Mouse (Mus musculus): Measurements from ENCODE around the gene Gm28053.

Gm28053 gene

DNA sequence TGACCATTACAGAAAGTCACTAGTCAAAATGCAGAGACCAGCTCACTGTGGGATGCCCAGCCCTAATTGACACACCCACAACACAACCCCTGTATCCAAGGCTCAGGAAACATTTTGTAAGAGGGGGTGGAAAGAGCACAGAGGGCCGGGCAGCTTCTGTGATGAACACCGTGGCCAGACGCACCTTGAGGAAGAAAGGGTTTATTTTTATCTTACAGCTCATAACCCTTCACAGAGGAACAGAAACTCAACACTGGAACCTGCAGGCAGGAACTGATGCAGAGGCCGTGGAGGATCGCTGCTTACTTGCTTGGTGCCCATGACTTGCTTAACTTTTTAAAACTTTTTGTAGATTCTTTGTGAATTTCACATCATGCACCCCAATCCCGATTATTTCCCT lies 25.4 kb upstream of the Gm28053 start:
- DNase-seq (ENCODE audit: low spot score): no peak

GRCm38 (mm10) chr6:48696830-48697554 lies 21.4 kb upstream of the Gm28053 start:
- DNase-seq (ENCODE audit: low spot score): no peak

GRCm38 (mm10) chr6:48697555-48697930 lies 20.9 kb upstream of the Gm28053 start:
- DNase-seq (ENCODE audit: low spot score): no peak

DNA sequence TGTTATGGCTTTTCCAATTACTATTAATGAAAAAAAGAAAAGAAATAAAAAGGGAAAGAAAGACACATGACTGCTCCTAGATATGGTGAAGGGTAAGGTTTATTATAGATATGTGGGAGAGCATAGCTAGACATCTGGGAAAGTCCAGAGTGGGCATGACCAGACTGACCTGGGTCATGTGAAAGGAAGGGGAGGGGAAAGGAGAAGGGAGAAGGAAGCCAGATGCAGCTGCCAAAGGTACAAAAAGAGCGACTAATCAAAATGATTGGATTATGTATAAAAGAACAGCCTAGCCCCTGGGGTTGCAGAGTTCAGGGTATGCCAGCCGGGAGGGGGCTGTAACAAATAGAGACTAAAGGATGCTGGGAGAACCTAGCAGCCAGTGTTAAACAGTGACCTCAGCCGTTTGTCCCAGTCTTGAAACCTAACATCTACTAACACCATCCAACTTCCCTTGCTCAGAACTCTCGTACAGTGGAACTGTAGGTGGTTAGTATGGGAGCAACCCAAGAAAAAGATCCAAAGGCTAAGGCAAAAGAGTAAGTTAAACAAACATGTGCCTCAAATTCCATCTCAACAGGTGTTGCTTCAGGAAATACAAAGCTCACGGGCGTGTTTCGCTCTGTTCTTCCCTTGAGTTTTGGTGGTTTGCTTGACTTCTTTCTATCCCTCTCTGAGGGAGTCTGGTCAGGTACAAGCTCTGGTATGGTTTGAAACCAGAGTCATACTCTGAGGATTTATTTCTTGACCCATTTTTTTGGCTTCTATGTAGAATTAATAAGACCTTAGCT lies 20.1 kb upstream of the Gm28053 start:
- DNase-seq (ENCODE audit: low spot score): no peak

GRCm38 (mm10) chr6:48698888-48699287 lies 19.5 kb upstream of the Gm28053 start:
- DNase-seq (ENCODE audit: low spot score): no peak

DNA sequence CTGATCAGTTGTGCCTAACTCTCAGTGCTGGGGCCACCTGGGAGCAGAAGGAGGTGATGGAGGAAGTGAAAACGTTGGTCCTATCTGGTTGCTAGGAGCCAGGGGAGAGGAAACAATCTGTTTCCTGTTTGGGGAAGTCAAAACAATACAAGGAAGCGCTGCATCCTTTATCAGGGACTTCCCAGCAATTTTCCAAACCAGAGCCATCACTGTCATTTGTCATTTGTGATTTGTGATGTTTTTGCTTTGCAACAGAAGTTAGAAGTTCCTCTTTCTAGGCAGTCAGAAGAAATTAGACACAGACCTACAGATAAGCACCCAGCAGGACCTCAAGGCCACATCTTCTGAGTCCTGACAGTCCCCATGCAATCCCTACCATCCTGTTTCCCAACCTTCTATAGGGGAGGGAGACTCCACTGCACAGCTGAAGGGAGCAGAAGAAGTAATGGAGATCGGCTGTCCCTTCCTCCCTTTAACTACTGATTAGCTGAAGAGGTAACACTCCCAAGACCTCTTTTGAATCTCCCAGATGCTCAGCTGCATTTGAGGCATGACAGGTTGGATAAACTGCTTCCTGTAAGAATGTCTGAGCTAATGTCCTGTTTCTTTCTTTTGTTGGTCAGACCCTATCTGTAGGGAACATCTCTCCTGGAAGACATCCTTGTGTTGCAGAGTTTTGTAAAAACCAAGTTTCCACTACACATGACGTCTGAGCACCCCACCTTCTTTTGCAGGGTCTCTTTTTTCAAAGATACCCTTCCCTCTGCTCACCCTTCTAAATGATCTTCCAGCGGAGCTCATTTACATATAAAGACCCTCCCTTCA lies 17.9 kb upstream of the Gm28053 start:
- no peak for DNase-seq (ENCODE audit: low spot score)

DNA sequence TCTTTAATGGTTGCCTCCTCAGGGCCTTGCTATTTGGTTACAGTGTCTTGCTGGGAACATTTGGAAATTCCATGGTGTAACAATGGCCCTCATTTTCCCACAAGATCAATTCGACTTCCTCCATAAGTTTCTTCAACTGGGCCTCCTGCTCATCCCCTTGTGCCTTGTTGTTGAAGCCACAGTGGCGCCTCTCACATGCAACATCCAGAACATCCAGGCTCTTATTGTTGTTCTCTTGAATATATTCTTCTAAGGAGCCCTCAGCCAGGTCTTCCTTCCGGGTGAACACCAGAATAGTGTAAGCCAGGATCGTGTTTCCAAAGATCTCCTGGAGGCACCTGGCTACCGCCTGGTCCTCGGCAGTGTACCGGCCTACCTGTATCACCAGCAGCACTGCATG lies 16.3 kb upstream of the Gm28053 start:
- no peak for DNase-seq (ENCODE audit: low spot score)

DNA sequence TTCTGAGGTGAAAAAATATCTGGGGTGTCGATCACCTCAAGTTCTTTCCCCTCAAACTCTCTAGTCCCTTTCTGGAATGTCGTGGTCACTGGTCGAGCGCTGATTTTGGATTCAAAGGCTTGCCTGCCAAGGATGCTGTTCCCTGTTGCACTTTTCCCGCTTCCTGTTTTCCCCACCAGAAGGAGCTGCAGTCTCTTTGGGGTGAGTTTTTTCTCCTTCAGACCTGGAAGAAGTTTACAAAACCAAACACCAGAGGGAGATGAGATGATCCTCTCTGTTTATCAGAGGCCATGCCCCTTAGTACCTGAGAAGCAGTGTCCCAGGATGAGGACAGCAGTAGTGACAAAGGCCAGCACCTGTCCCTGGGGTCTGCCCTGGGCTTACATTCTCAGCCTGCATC lies 15.8 kb upstream of the Gm28053 start:
- no peak for DNase-seq (ENCODE audit: low spot score)

- DNase-seq (ENCODE audit: low spot score): no peak
Observed at GRCm38 (mm10) chr6:48704146-48704545, 14.3 kb upstream of the Gm28053 start.

DNA sequence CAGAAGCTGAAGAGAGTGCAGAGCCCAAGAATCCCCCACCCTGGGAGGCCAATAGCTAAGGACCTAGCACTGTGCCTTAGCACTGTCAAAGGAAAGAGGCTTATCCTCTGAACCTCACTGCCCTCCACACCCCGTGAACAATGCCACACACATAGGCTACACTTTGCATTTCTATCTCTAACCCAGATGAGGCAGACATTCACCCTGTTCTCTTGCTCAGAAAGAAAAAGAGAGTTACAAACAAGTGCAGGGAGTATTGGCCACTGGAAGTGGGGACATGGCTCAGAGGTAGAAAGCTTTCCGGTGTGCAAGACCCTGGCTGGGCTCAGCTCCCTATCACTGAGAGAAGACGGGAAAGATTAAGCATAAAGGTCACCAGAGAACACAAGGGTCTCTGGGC lies 12.3 kb upstream of the Gm28053 start:
- no peak for DNase-seq (ENCODE audit: low spot score)

GRCm38 (mm10) chr6:48720326-48720725 lies 1.9 kb downstream of the Gm28053 start:
- no peak for DNase-seq (ENCODE audit: low spot score)

DNA sequence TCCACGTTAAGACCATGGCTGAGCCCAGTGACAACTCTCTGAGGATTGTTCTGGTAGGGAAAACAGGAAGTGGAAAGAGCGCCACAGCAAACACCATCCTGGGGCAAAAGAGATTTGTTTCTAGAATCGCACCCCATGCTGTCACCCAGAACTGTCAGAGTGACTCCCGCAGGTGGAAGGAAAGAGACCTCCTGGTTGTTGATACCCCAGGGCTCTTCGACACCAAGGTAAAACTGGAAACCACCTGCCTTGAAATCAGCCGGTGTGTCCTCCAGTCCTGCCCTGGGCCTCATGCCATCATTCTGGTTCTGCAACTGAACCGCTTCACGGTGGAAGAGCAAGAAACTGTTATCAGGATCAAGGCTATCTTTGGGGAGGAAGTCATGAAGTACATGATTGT lies 5.1 kb downstream of the Gm28053 start:
- no peak for DNase-seq (ENCODE audit: low spot score)

DNA sequence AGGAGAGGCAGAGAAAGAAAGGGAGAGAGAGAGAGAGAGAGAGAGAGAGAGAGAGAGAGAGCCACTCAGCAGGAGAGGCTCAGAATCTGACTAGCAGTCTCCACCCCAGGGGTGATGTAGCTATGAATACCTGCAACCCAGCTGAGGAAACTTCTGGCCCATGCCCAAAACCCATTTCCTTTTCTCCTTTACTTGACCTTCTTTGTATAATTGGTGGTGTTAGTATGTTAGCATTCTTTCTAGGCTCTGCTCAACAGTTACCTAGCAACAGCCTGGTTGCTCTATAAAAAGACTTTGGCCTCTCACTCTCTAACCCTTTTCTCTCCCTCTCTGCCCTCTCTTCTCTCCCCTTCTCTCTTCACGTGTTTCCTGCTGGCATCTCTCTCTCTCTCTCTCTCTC lies 7.1 kb downstream of the Gm28053 start:
- no peak for DNase-seq (ENCODE audit: low spot score)

- no peak for DNase-seq (ENCODE audit: low spot score)
Observed at GRCm38 (mm10) chr6:48727761-48728160, 9.4 kb downstream of the Gm28053 start.

DNA sequence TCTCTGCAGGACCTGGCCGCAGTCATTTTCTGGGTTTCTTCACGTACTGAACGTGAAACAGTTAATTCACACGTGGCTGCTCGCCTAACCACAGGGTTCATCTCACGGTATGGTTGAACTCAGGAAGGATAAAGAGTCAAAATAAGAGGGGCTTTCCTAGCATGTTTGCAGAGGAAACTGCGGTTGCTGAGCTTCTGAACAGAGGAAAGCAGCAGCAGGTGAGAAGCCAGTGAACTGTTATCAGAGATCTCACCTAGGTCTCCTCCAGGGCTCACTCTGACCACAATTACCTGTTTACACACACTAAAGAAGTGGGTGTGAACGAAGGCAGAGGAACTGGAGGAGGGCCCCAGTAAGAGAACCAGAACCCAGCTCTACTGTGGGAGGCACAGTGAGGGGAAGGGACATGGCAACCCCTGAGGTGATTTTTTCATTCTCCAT lies 14.5 kb downstream of the Gm28053 start:
- no peak for DNase-seq (ENCODE audit: low spot score)

GRCm38 (mm10) chr6:48733660-48734059 lies 15.3 kb downstream of the Gm28053 start:
- DNase-seq (ENCODE audit: low spot score): no peak

DNA sequence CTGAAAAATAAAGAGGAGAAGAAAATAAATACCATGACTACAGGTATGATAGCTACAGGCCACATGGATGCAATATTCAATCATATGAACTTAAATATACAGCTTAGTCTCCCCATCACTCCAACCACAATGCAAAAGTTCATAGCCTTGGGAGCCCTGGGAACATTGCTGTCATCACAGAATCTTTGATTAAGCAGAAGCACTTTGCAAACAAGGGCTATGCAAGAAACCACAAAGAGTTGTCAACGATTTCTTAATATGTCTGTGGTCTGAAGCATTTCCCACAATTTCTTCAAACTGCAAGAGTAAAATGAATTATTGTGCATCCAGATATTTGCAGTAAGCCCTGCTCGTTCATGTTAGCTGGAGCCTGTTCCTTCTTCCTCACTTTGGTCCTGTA lies 18.6 kb downstream of the Gm28053 start:
- no peak for DNase-seq (ENCODE audit: low spot score)

- no peak for DNase-seq (ENCODE audit: low spot score)
Observed at GRCm38 (mm10) chr6:48737688-48738087, 19.3 kb downstream of the Gm28053 start.

DNA sequence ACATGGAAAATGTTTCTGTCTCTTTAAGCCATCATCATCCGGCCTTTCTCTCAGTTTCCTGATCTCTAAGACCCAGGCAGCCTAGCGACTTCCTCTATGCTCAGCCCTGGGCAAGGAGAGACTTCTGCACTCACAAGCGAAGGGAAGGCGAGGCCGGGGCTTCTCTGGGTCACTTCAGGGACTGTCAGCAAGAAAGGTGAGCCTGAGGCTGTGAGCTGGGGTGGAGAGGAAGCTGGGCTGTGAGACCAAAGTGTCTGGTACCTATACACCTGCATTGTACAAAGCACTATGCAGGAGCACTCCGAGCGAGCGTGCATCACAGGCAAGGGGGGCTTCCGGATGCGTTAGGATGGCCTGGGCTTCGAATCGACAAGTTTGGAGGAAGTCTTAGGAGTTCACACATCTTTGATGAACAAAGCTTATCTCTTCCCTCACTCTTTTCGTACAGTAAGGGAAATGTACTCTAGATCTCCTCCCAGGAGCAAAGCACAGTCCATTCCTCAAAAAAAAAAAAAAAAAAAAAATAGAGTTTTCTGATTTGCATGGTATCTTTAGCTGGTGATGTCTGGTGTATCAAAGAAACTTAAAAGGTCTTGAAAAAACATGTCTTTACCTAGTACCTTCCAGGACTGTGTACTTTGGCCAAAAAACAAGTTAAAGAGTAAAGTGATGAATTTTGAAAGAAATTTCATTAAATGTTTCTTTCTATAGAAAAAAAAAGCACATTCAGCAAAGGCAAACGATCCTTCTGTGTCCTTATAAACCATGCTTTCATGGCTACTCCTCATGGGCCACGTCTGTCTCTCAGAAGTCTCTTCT lies 20.8 kb downstream of the Gm28053 start, which contains the start of gene Gimap1:
Gene Gimap1 (plus strand): TSS at position 94 of the 819 bp plus-strand sequence.
- no peak for DNase-seq (ENCODE audit: low spot score)

GRCm38 (mm10) chr6:48739780-48740055 lies 21.3 kb downstream of the Gm28053 start:
- no peak for DNase-seq (ENCODE audit: low spot score)

DNA sequence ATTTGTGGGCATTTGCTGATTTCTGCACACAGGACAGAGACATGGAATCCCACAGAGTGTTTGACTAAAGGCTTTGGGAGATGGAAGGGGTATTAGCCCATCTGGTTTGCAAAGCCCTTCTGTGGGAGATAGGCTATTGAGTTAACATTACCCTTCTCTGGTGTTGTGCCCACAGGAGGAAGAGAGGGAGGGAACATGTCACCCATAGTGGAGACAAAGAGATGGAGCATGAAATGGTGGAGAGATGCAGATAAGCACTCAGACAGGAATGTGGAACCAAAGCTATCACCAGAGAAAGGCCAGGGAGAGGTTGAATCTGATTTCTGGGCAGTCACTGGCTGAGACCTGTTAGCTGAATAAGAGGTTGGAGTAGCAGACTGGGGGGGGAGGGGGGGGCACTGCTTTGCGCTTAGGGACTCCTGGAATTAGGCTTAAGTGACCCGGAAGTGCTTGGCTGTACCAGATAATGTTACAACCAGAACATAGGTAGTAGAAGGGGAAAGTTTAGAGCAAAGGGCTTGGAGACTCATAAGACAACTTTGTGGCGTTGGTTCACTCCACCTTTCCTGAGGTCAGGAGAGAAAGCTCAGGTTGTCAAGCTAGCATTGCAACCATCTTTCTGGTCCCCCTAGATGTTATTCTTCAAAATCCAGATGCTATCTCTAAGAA lies 22.2 kb downstream of the Gm28053 start:
- DNase-seq (ENCODE audit: low spot score): no peak

All from urinary bladder, postnatal 25 days (tissue).